Comparison of ENCODE assay signal across 9 mouse cellular contexts in the genomic region with DNA sequence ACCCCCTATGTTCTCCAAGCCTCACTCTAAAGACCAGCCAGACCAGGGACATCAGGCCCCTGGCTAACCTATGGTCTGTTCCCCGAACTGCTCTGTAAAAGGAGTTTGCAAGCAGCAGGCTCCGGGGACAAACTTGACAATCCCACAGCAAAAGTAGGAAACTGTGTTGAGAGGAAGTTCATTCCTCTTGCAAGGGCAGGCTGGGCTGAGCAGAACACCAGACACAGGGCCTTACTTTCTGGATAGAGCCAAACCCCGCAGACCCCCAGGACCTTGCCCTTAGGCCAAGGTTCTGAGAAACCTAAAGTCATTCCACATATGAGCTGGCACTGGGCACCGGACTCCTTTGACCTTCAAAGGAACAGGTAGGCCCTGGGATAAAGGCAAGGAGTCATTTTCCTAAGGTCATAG. TPM values are rescaled to one million over a fixed set of nuclear protein-coding genes. Genes with fewer than 3 reads are reported as not detected.
DNase-seq lines count a peak whose midpoint lies in the region; ATAC-seq and TF ChIP-seq lines count a peak whose summit lies in the region.
"Had no signal": no experiment of that assay in that cellular context is flagged by ENCODE, and none has a peak within 500 bp of the region (broad histone marks: within the 10 kb centered on the region; RNA-seq: fewer than 3 reads in every experiment).

No protein-coding gene starts in this region.

- no peaks in the 10 kb centered on the region for H3K9me3 ChIP-seq in embryonic facial prominence, embryonic 11.5 days (replicated peaks; ENCODE audit: control insufficient read depth, low read length)
- H3K9me3 ChIP-seq in intestine, embryonic 16.5 days (ENCODE audit: control insufficient read depth, low read length): no peaks in the 10 kb centered on the region

- no peak overlapping the region for H3K4me3 ChIP-seq in liver, adult 2 months (ENCODE audit: insufficient read depth, low read depth, low read length)
- H3K4me3 ChIP-seq in embryonic facial prominence, embryonic 11.5 days (ENCODE audit: low read depth, low read length): no peak overlapping the region
- no peak overlapping the region for H3K4me3 ChIP-seq in intestine, embryonic 16.5 days (ENCODE audit: low read length)
- no peak overlapping the region for H3K4me3 ChIP-seq in small intestine, adult 2 months (ENCODE audit: low read depth, low read length)

- no peak for TF ChIP-seq CTCF in liver, adult 2 months (IDR thresholded peaks at IDR 0.05; ENCODE audit: low read depth, low read length)
- no peak; the same call in 1 of the 2 replicates for TF ChIP-seq CTCF in small intestine, adult 2 months (IDR thresholded peaks at IDR 0.05; ENCODE audit: extremely low read depth, insufficient read length, insufficient replicate concordance, low read depth, low read length)

- H3K36me3 ChIP-seq in liver, adult 2 months (ENCODE audit: control insufficient read depth, insufficient read depth, low read length): no peaks in the 10 kb centered on the region
- H3K36me3 ChIP-seq in embryonic facial prominence, embryonic 11.5 days (replicated peaks; ENCODE audit: control insufficient read depth, insufficient read depth, low read depth, low read length): no peaks in the 10 kb centered on the region
- no peaks in the 10 kb centered on the region for H3K36me3 ChIP-seq in intestine, embryonic 16.5 days (ENCODE audit: control insufficient read depth, insufficient read depth, low read length)
- H3K36me3 ChIP-seq in small intestine, adult 2 months (ENCODE audit: control insufficient read depth, insufficient read depth, low read length): no peaks in the 10 kb centered on the region

- peaks cover 4% of the 10 kb centered on the region; the same call in 1 of the 2 replicates for H3K79me2 ChIP-seq in liver, adult 2 months (ENCODE audit: control insufficient read depth, insufficient read depth, low read length)

- WGBS in liver, adult 2 months: 69% methylated on average over 4 of the region's 4 CpGs
- 61% methylated on average over 4 of the region's 4 CpGs for WGBS in embryonic facial prominence, embryonic 11.5 days
- WGBS in intestine, embryonic 16.5 days: 47% methylated on average over 4 of the region's 4 CpGs
- 50% methylated on average over 4 of the region's 4 CpGs for WGBS in small intestine, adult 2 months

- ATAC-seq in embryonic facial prominence, embryonic 11.5 days (replicated peaks; ENCODE audit: insufficient number of reproducible peaks, low FRiP score, low TSS enrichment, low read depth): no peak
- no peak for ATAC-seq in intestine, embryonic 16.5 days
- no peak for ATAC-seq in granulocyte monocyte progenitor cell, adult 5-6 weeks (replicated peaks; ENCODE audit: poor library complexity, severe bottlenecking)
- ATAC-seq in megakaryocyte-erythroid progenitor cell, adult 5-6 weeks (replicated peaks; ENCODE audit: low FRiP score, low TSS enrichment, poor library complexity, severe bottlenecking): no peak

- 0 out of 2 replicates have a peak overlapping the region, but pooled peaks have one; percentile 5 for H3K9ac ChIP-seq in liver, adult 2 months (ENCODE audit: low read depth, low read length)
- no peak overlapping the region for H3K9ac ChIP-seq in embryonic facial prominence, embryonic 11.5 days (replicated peaks; ENCODE audit: low read length)
- peak overlapping the region; percentile 81 for H3K9ac ChIP-seq in intestine, embryonic 16.5 days (ENCODE audit: low read depth, low read length)

- H3K4me2 ChIP-seq in embryonic facial prominence, embryonic 11.5 days (ENCODE audit: low read depth, low read length): no peak overlapping the region; the same call in 1 of the 2 replicates
- peak overlapping the region; percentile 95; the same call in 1 of the 2 replicates for H3K4me2 ChIP-seq in intestine, embryonic 16.5 days (ENCODE audit: low read depth, low read length)

- peak overlapping the region; percentile 83 for H3K27ac ChIP-seq in liver, adult 2 months (replicated peaks; ENCODE audit: insufficient read depth, low read depth, low read length)
- 0 out of 2 replicates have a peak overlapping the region, but pooled peaks have one; percentile 8 for H3K27ac ChIP-seq in embryonic facial prominence, embryonic 11.5 days (replicated peaks; ENCODE audit: low read depth, low read length)
- H3K27ac ChIP-seq in intestine, embryonic 16.5 days (ENCODE audit: low read length): peak overlapping the region; percentile 63
- peak overlapping the region; percentile 53 for H3K27ac ChIP-seq in small intestine, adult 2 months (ENCODE audit: insufficient read depth, low read depth, low read length)

- peaks cover 5% of the 10 kb centered on the region; the same call in 1 of the 2 replicates for H3K4me1 ChIP-seq in liver, adult 2 months (ENCODE audit: control insufficient read depth, insufficient read depth, low read length)
- peaks cover 23% of the 10 kb centered on the region for H3K4me1 ChIP-seq in embryonic facial prominence, embryonic 11.5 days (ENCODE audit: control insufficient read depth, insufficient read depth, low read length)
- H3K4me1 ChIP-seq in intestine, embryonic 16.5 days (ENCODE audit: control insufficient read depth, insufficient read depth, low read length): peaks cover 47% of the 10 kb centered on the region
- H3K4me1 ChIP-seq in small intestine, adult 2 months (ENCODE audit: control insufficient read depth, insufficient read depth, insufficient read length, low read length): peaks cover 20% of the 10 kb centered on the region

- no peak for DNase-seq in liver, adult 2 months (ENCODE audit: extremely low read depth, low read depth, low spot score)
- no peak for DNase-seq in liver
- no peak for DNase-seq in embryonic facial prominence, embryonic 11.5 days (ENCODE audit: low spot score)
- DNase-seq in gastrocnemius, postnatal 10 days: no peak

- peaks cover 9% of the 10 kb centered on the region; the same call in 1 of the 2 replicates for H3K27me3 ChIP-seq in liver, adult 2 months (ENCODE audit: control insufficient read depth, insufficient read depth, low read length)
- H3K27me3 ChIP-seq in embryonic facial prominence, embryonic 11.5 days (ENCODE audit: control insufficient read depth, insufficient read depth, low read length): peaks cover 23% of the 10 kb centered on the region
- peaks cover 19% of the 10 kb centered on the region for H3K27me3 ChIP-seq in intestine, embryonic 16.5 days (replicated peaks; ENCODE audit: control insufficient read depth, insufficient read depth, low read length)
- peaks cover 19% of the 10 kb centered on the region for H3K27me3 ChIP-seq in small intestine, adult 2 months (ENCODE audit: control insufficient read depth, insufficient read depth, low read length)

- no peak for TF ChIP-seq POLR2A in liver, adult 2 months (IDR thresholded peaks at IDR 0.05; ENCODE audit: extremely low read depth, insufficient read depth, low read length)
- no peak for TF ChIP-seq POLR2A in small intestine, adult 2 months (IDR thresholded peaks at IDR 0.05; ENCODE audit: low read depth, low read length)

RNA-seq across cellular contexts. Expression of a gene that starts 0.7 kb away (rescaled TPM):
- 12.4 and 17.4 TPM in 2 replicates for total RNA-seq in liver, adult 2 months (2014; rRNA removed)
- polyA plus RNA-seq in liver, adult 2 months (2012; rRNA removed): 12.1 and 18.4 TPM in 2 replicates
- 19.1 and 20.3 TPM in 2 replicates for polyA plus RNA-seq in embryonic facial prominence, embryonic 11.5 days (2014; fragmentation: Nextera tagmentation; extraction: Ambion mirVana)
- polyA plus RNA-seq in intestine, embryonic 16.5 days (2015; fragmentation: Nextera tagmentation; extraction: Ambion mirVana): 18.7 and 19.3 TPM in 2 replicates
- polyA plus RNA-seq in small intestine, adult 2 months (2012; rRNA removed): 26.2 TPM in 2 replicates
- total RNA-seq in granulocyte monocyte progenitor cell, adult 5-6 weeks (2014; fragmentation: Nextera tagmentation): 29.1 and 38.2 TPM in 2 replicates
- total RNA-seq in granulocyte monocyte progenitor cell, adult 5-6 weeks (2017): 43.3 and 46.6 TPM in 2 replicates
- 0.72 and 1.6 TPM in 2 replicates for total RNA-seq in megakaryocyte-erythroid progenitor cell, adult 5-6 weeks (2014; fragmentation: Nextera tagmentation)
- total RNA-seq in megakaryocyte-erythroid progenitor cell, adult 5-6 weeks (2017): 0.11 and 1.4 TPM in 2 replicates
- total RNA-seq in gastrocnemius, postnatal 10 days (2021): 100 to 1,000 TPM in 1 of 2 experiments, 10 to 100 TPM in 1; 90.1 to 127 TPM

RNA-seq across cellular contexts. Expression of a gene that starts 50.8 kb away (rescaled TPM):
- total RNA-seq in liver, adult 2 months (2014; rRNA removed): not detected in 2 replicates
- not detected in 2 replicates for polyA plus RNA-seq in liver, adult 2 months (2012; rRNA removed)
- polyA plus RNA-seq in embryonic facial prominence, embryonic 11.5 days (2014; fragmentation: Nextera tagmentation; extraction: Ambion mirVana): not detected in 2 replicates
- polyA plus RNA-seq in intestine, embryonic 16.5 days (2015; fragmentation: Nextera tagmentation; extraction: Ambion mirVana): not detected in 2 replicates
- polyA plus RNA-seq in small intestine, adult 2 months (2012; rRNA removed): not detected in 2 replicates
- total RNA-seq in granulocyte monocyte progenitor cell, adult 5-6 weeks (2014; fragmentation: Nextera tagmentation): not detected in 2 replicates
- total RNA-seq in granulocyte monocyte progenitor cell, adult 5-6 weeks (2017): not detected in 2 replicates
- not detected in 2 replicates for total RNA-seq in megakaryocyte-erythroid progenitor cell, adult 5-6 weeks (2014; fragmentation: Nextera tagmentation)
- not detected in 2 replicates for total RNA-seq in megakaryocyte-erythroid progenitor cell, adult 5-6 weeks (2017)
- not detected for total RNA-seq in gastrocnemius, postnatal 10 days (2021)
- total RNA-seq: neutrophil, adult 5-6 weeks had no signal

Comparison
In these comparisons a context has a peak if more than half of its experiments do, and no peak if none do; other contexts are left out.
1. H3K27ac ChIP-seq: peak in every context shown above with its lines; median percentile 83 in liver, adult 2 months; 63 in intestine, embryonic 16.5 days; 53 in small intestine, adult 2 months; 8 in embryonic facial prominence, embryonic 11.5 days.